Mouse (Mus musculus) kidney, adult 18-20 months (tissue): ENCODE data around the gene Slc46a3.

ENCODE experiments used
- DNase-seq: peaks from one replicate; pipeline ENCODE4 v3.0.0; 2021

Gene Slc46a3

DNA sequence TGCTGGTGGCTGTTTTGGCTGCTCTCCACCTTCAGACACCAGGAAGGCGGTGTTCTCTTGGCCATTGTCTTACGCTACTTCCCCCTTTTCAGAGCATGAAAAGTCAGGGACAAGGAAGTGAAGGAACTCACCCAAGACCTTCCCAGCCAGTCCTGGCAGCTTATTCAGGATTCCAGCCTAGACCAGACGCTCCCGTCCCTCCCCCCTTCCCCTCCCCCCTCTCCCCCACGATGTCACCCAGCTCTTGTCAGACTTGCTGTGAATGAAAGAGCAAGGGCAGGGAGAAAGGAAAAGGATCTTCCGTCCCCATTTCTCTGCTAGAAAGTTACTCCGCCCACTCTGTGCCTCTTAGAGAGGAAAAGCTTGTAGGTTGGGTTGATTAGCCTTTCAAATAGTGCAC, 51.3 kb downstream of the Slc46a3 start:
- no peak for DNase-seq

DNA sequence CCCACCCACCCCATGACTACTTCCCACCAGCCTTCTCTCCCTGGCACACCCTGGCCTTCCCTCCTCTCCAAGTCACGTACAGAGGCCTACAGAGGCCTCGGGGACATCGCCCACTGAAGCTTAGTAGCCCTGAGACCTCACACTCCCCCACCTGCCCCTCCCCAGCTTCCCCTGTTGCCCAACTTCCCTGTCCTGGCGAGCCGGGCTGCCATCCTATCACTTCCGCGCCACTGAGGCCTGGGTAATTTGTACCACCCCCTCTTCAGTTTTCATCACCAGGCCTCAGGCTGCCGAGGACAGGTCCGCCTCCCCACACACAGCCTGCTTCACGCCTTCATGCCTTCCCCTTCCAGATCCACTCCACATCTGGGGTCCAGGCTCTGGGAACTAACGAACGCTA, 55.2 kb downstream of the Slc46a3 start:
- no peak for DNase-seq

DNA sequence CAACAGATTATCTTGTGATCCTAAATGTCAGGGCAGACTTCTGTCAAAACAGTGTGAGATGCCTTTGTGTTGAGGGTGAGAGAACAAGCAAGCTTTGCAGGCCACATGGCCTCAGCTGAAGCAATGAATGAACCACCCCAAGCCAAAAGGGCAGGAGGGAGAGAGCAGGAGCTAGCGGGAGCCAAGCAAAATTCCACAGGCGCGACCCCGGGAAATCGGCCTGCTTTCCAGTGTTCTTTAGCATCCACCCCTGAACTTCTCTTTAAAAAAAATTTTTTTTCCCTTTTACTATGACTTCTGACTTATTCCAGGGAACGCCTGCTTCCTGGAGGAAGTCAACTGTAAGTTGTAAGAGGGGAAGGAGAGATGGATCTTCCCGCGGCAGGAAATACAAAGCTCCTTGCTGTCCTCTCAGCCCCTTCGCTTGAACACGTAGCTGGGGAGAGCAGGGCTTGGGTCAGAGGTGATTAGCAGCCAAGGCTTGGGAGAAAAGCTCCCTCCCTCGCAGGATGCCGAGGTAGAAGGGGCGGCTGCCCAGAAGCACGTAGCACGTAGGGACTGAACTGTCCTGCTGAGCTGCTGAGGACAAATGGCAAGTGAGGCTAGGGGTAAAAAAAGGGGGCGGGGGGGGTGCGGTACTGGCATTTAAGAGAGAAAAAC, 59.6 kb downstream of the Slc46a3 start:
- DNase-seq, result peak; percentile 14

DNA sequence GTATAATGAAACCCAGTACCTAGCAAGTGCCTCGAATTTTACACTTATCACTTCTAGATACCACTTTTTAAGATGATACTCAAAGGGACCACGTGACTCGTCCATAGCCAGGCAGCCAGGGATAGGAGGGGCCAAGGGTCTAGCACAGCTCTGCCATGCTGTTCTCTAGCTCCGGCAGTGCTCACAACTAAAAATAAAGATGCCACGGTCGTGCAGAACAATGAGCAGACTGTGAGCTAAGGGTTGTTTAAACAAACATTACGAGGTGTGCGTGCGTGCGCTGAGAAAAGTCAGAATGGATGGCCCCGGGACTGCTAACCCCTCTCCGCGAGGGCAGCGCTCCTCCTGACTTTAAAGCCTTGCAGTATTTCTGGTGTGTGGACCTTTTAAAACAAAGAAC, 61.8 kb downstream of the Slc46a3 start:
- DNase-seq, result no peak

DNA sequence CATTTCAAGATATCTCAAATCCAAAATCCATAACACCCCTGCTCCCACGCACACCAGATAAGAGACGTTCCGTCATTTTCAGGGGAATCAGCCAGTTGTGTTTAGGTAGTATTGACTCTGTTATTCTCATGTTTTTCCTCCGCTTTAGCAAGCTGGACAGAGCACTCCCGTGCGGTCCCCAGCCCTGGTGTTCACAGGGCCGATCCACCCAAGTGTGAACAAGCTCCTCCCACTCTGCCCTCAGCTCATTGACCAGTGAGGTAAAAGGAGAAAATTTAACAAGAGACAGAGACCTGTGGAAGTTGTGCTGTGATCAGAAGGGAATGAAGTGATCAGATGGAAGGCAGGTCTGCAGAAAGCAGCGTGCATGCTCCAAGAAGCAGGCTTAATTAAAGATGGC, 65.8 kb downstream of the Slc46a3 start:
- DNase-seq, result no peak
